ENCODE assay signal across 10 mouse cellular contexts in the genomic region with DNA sequence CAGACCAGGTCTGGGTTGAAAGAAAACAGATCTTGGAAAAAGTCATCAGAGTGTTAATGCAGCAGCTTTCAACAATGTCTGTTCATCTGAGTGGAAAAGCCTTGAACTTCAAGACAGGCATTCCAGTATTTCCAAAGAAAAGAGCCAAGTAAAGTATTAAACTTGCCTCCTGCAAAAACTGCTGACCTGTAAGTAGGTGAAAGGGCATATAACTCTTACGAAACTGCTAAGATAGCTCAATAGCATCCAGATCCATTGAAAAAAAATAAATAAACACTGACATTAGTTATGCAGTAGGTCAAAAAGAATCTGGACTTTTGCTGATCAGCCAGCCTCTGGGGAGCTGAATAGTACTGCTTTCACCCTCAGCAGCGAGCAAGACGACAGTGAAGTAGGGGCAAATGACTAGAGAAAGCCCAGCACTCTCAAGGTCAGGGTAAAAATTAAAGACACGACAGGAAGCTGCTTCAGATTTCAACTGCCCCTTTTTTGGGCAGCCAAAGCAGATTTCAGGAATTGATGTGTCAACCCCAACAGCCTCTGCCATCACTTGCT. TPM values are rescaled to one million over a fixed set of nuclear protein-coding genes. Genes with fewer than 3 reads are reported as not detected.
A peak's percentile ranks its signal among the peaks of the same experiment; 100 is the strongest.
DNase-seq lines count a peak whose midpoint lies in the region; ATAC-seq and TF ChIP-seq lines count a peak whose summit lies in the region.
"Had no signal": no experiment of that assay in that cellular context is flagged by ENCODE, and none has a peak within 500 bp of the region (broad histone marks: within the 10 kb centered on the region; RNA-seq: fewer than 3 reads in every experiment).

No protein-coding gene starts in this region.

- no peak overlapping the region; the same call in 1 of the 2 replicates for H3K4me2 ChIP-seq in lung, postnatal 0 days (replicated peaks; ENCODE audit: low read depth, low read length)
- no peak overlapping the region for H3K4me2 ChIP-seq in heart, embryonic 16.5 days (ENCODE audit: low read depth, low read length)
- 0 out of 2 replicates have a peak overlapping the region, but pooled peaks have one; percentile 7 for H3K4me2 ChIP-seq in stomach, embryonic 14.5 days (replicated peaks; ENCODE audit: low read depth, low read length)
- H3K4me2 ChIP-seq: limb, embryonic 12.5 days had no signal

- peak; percentile 13 for DNase-seq in embryo, embryonic 11 days
- DNase-seq in embryo, embryonic 10 days (ENCODE audit: low spot score): no peak
- peak; percentile 26 for DNase-seq in lung, postnatal 0 days (ENCODE audit: low spot score)
- DNase-seq in lung, adult 2 months: no peak
- DNase-seq: B cell, adult 2 months had no signal

- no peak overlapping the region; the same call in 1 of the 2 replicates for H3K4me3 ChIP-seq in lung, postnatal 0 days (ENCODE audit: low read depth, low read length)
- H3K4me3 ChIP-seq in lung, adult 2 months (replicated peaks; ENCODE audit: extremely low read depth, low read depth, low read length): no peak overlapping the region
- H3K4me3 ChIP-seq in heart, embryonic 16.5 days (ENCODE audit: low read length): no peak overlapping the region
- no peak overlapping the region for H3K4me3 ChIP-seq in stomach, embryonic 14.5 days (ENCODE audit: low read depth, low read length)
- H3K4me3 ChIP-seq: limb, embryonic 12.5 days had no signal

- TF ChIP-seq CTCF in lung, postnatal 0 days (IDR thresholded peaks at IDR 0.05): no peak
- TF ChIP-seq CTCF in lung, adult 2 months (IDR thresholded peaks at IDR 0.05; ENCODE audit: insufficient read depth, low read length): no peak

- no peaks in the 10 kb centered on the region for H3K9me3 ChIP-seq in lung, postnatal 0 days (ENCODE audit: low read length)
- H3K9me3 ChIP-seq in heart, embryonic 16.5 days (replicated peaks; ENCODE audit: control insufficient read depth, low read length): no peaks in the 10 kb centered on the region
- H3K9me3 ChIP-seq in stomach, embryonic 14.5 days (ENCODE audit: control insufficient read depth, low read depth, low read length): no peaks in the 10 kb centered on the region
- H3K9me3 ChIP-seq: limb, embryonic 12.5 days had no signal

- no peak overlapping the region for H3K9ac ChIP-seq in lung, postnatal 0 days (replicated peaks; ENCODE audit: low read depth)
- 0 out of 2 replicates have a peak overlapping the region, but pooled peaks have one; percentile 4 for H3K9ac ChIP-seq in heart, embryonic 16.5 days (ENCODE audit: low read length)
- no peak overlapping the region for H3K9ac ChIP-seq in stomach, embryonic 14.5 days (replicated peaks; ENCODE audit: low read depth, low read length)
- H3K9ac ChIP-seq: limb, embryonic 12.5 days had no signal

- no peak for TF ChIP-seq POLR2A in lung, adult 2 months (IDR thresholded peaks at IDR 0.05; ENCODE audit: borderline replicate concordance, extremely low read depth, low read depth, low read length)

- H3K27ac ChIP-seq in lung, postnatal 0 days (ENCODE audit: low read length): no peak overlapping the region
- H3K27ac ChIP-seq in heart, embryonic 16.5 days (ENCODE audit: low read length): no peak overlapping the region
- no peak overlapping the region for H3K27ac ChIP-seq in stomach, embryonic 14.5 days (ENCODE audit: low read length)
- H3K27ac ChIP-seq: limb, embryonic 12.5 days had no signal

- H3K4me1 ChIP-seq in lung, postnatal 0 days (ENCODE audit: insufficient read depth, low read depth, low read length): peaks cover 6% of the 10 kb centered on the region; the same call in 1 of the 2 replicates
- no peaks in the 10 kb centered on the region for H3K4me1 ChIP-seq in lung, adult 2 months (ENCODE audit: control insufficient read depth, insufficient read depth, low read length)
- H3K4me1 ChIP-seq in heart, embryonic 16.5 days (ENCODE audit: control insufficient read depth, insufficient read depth, low read length): peaks cover 24% of the 10 kb centered on the region
- H3K4me1 ChIP-seq in stomach, embryonic 14.5 days (ENCODE audit: control insufficient read depth, insufficient read depth, low read length): peaks cover 13% of the 10 kb centered on the region; the same call in 1 of the 2 replicates

- no peak for ATAC-seq in lung, postnatal 0 days
- no peak for ATAC-seq in heart, embryonic 16.5 days (replicated peaks; ENCODE audit: extremely low read depth, insufficient read depth, low FRiP score)
- no peak for ATAC-seq in stomach, embryonic 14.5 days (ENCODE audit: insufficient number of reproducible peaks, insufficient read depth, low FRiP score, low read depth)
- no peak for ATAC-seq in megakaryocyte, adult 5-6 weeks (ENCODE audit: poor library complexity, severe bottlenecking)
- ATAC-seq in granulocyte monocyte progenitor cell, adult 5-6 weeks (replicated peaks; ENCODE audit: poor library complexity, severe bottlenecking): no peak

- no peaks in the 10 kb centered on the region for H3K27me3 ChIP-seq in lung, postnatal 0 days (replicated peaks; ENCODE audit: insufficient read depth, low read length)
- H3K27me3 ChIP-seq in heart, embryonic 16.5 days (ENCODE audit: control insufficient read depth, insufficient read depth, low read length): no peaks in the 10 kb centered on the region
- H3K27me3 ChIP-seq in stomach, embryonic 14.5 days (ENCODE audit: control insufficient read depth, insufficient read depth, low read length): no peaks in the 10 kb centered on the region
- H3K27me3 ChIP-seq: limb, embryonic 12.5 days had no signal

- H3K36me3 ChIP-seq in lung, postnatal 0 days (ENCODE audit: insufficient read depth, low read length): no peaks in the 10 kb centered on the region
- H3K36me3 ChIP-seq in heart, embryonic 16.5 days (ENCODE audit: control insufficient read depth, insufficient read depth): no peaks in the 10 kb centered on the region
- H3K36me3 ChIP-seq in stomach, embryonic 14.5 days (ENCODE audit: control insufficient read depth, insufficient read depth, low read length): no peaks in the 10 kb centered on the region

- no peak for TF ChIP-seq EP300 in lung, postnatal 0 days (IDR thresholded peaks at IDR 0.05)

- WGBS in lung, postnatal 0 days: 54% methylated on average over 4 of the region's 4 CpGs
- WGBS in lung, adult 2 months: 46% methylated on average over 4 of the region's 4 CpGs
- WGBS in heart, embryonic 16.5 days: 42% methylated on average over 4 of the region's 4 CpGs
- WGBS in stomach, embryonic 14.5 days: 22% methylated on average over 4 of the region's 4 CpGs

RNA-seq across cellular contexts. Expression of a gene that starts 2.3 kb away (rescaled TPM):
- 7.3 and 9.5 TPM in 2 replicates for polyA plus RNA-seq in lung, postnatal 0 days (2015; fragmentation: Nextera tagmentation; extraction: Ambion mirVana)
- polyA plus RNA-seq in lung, adult 2 months (2012; rRNA removed): 22.4 and 23.0 TPM in 2 replicates
- polyA plus RNA-seq in heart, embryonic 16.5 days (2015; fragmentation: Nextera tagmentation; extraction: Ambion mirVana): 9.0 and 10.6 TPM in 2 replicates
- polyA plus RNA-seq in stomach, embryonic 14.5 days (2014; fragmentation: Nextera tagmentation; extraction: Ambion mirVana): 11.1 and 12.8 TPM in 2 replicates
- 4.7 and 5.5 TPM in 2 replicates for total RNA-seq in megakaryocyte, adult 5-6 weeks (2015)
- 4.6 and 6.6 TPM in 2 replicates for total RNA-seq in megakaryocyte, adult 5-6 weeks (2017)
- 10.2 and 10.3 TPM in 2 replicates for total RNA-seq in granulocyte monocyte progenitor cell, adult 5-6 weeks (2014; fragmentation: Nextera tagmentation)
- 8.7 and 13.3 TPM in 2 replicates for total RNA-seq in granulocyte monocyte progenitor cell, adult 5-6 weeks (2017)

RNA-seq across cellular contexts. Expression of a gene that starts 30.1 kb away (rescaled TPM):
- 3.4 and 5.4 TPM in 2 replicates for polyA plus RNA-seq in lung, postnatal 0 days (2015; fragmentation: Nextera tagmentation; extraction: Ambion mirVana)
- polyA plus RNA-seq in lung, adult 2 months (2012; rRNA removed): 19.8 and 28.7 TPM in 2 replicates
- 1.4 and 2.7 TPM in 2 replicates for polyA plus RNA-seq in heart, embryonic 16.5 days (2015; fragmentation: Nextera tagmentation; extraction: Ambion mirVana)
- polyA plus RNA-seq in stomach, embryonic 14.5 days (2014; fragmentation: Nextera tagmentation; extraction: Ambion mirVana): 1.5 and 4.3 TPM in 2 replicates
- total RNA-seq in megakaryocyte, adult 5-6 weeks (2015): 0.25 and 0.84 TPM in 2 replicates
- total RNA-seq in megakaryocyte, adult 5-6 weeks (2017): 0.70 TPM in 1 of 2 replicates, not detected in the other
- total RNA-seq in granulocyte monocyte progenitor cell, adult 5-6 weeks (2014; fragmentation: Nextera tagmentation): 5.6 and 6.5 TPM in 2 replicates
- total RNA-seq in granulocyte monocyte progenitor cell, adult 5-6 weeks (2017): 1.1 TPM in 1 of 2 replicates, not detected in the other

Comparison
In these comparisons a context has a peak if more than half of its experiments do, and no peak if none do; other contexts are left out.
1. DNase-seq: peak in embryo, embryonic 11 days (single experiment) and lung, postnatal 0 days (single experiment); none in embryo, embryonic 10 days (single experiment) and lung, adult 2 months (single experiment).